Mouse (Mus musculus): ENCODE results near the gene Map7.

The Map7 gene

DNA sequence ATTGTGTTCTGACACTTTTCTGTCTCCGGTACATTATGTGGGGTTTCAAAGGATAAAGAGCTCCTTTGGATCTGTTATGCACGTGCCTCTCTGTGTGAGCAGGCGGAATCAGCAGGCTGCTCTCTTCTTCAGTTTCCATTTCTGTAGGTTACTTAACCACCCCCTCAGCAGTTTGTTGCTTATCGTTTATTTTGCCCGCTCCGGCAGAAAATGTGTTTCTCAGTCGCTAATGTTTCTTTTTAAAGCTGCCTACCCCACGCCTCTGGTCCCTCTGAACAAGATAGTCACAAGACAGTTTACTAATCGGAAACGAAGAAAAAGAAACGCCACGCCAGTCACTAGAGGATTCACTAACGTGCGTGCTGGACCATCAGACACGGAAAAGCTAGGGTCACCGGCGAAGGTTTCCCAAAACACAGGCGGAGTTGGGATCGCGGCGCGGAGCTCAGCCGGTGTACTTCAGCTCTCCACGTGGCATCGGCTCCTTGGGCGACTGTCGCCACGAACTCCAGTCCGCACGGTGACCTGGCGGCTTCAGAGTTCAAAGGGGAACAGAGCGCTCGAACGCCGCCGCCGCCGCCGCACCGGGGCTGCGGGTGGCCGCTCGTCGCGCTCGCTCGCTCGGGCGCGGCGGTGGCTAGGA, at the start of gene Map7:
Map7 (plus strand) TSS at position 342 of the 643 bp plus-strand sequence.
- peak; percentile 63 for DNase-seq (ENCODE audit: low read depth, low spot score)

DNA sequence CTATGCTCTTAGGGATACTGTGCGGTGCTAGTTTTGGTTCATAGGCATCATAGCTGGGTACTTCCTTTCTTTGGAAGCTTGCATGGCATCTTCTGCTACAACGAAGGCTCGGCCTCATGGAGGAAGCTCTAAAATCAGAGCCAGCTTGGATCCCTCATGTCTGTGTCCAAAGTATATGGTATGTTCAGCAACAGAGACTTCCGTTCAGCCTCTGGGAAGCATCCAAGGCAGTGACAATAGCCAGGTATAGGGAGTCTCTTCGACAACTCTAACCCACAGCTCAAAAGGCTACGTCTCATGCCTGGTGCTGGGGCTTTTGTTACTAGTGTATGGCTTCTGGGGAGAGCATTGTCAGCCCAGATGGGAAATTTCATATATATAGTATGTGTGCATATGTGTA, 46.8 kb upstream of the Map7 start:
- DNase-seq (ENCODE audit: low read depth, low spot score) = no peak

DNA sequence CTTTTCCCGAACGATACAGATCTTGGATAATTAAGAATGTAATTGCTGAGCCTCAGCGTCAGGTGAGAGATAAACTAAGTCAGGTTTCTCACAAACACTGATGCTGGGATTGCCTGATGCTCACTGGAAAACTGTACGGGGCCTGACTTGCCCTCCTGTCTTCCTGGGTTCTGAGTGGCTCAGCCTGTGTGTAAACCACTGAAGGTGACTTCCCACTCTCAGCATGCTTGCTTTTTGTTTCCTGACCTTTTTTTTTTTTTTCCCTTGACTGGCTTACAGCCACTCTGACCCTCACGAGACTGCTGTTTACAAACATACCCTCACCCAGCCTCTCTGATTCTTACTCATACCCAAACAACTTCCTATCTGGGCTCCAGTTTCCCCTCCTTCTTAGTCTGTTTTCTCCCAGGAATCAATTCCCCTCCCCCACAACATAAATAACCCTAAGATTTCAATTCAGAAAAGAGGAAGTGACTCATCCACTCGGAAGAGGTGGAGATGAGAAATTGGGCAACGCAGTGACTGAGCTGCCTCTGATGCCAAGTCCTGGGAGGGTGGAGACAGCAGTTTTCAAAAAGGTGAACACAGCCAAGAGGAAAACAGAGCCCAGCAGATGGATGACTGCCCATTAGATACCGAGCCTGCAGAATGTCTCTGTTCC, 43.9 kb upstream of the Map7 start:
- no peak for DNase-seq (ENCODE audit: low read depth, low spot score)

DNA sequence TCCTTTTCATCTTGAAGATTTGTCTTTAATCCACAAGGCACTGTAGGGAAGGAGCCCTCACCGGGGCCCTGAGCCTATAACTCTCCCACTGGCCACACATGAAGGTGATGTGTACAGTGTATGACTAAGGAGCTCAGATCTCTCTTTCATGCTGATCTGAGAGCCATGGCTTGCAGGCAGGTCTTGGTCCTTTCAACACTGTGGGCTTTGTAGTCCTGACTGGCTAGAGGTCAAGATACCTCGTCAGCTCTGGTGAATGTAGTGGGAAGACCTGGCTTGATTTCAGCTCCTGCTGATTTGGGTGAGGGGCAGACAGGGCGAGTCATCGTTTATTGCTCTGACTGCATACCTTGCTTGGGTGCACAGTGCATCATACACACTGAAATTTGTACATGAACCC, 42.7 kb upstream of the Map7 start:
- no peak for DNase-seq (ENCODE audit: low read depth, low spot score)

DNA sequence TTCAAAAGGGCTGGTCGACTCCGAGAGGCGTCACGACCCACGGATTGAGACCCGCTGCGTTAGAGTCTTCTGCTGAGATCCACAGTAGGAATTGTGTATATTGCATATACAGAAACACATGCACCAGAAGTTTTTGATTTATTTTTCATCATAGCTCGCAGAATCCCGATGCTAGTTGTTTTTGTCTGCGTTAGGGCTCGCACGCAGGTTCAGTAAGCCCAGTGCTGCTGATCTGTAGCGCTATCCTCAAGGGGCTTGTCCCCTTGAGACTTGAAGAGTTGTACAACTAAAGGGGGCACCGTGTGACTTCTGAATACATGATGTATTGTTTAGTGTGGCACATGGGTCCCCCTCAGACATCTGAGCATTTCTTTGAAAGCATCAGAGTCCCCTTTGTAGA, 41.2 kb upstream of the Map7 start:
- DNase-seq (ENCODE audit: low read depth, low spot score) = no peak

DNA sequence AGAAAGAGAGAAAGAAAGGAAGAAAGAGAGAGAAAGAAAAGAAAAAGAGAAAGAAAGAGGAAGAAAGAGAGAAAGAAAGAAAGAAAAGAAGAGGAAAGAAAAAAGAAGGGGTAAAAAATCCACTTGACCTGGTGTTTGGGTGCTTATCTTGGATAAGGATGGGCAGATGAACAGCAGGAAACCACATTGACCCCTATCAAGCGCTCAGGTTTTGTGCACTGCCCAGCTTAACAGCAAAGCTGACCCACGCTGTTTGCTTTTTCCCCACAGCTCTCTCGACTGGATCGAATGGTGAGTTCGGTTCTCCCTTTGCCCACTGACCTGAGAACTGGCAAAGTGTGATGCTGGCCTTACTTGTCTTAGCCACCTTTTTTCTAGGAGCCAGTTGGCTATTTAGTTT, 36.8 kb upstream of the Map7 start:
- DNase-seq (ENCODE audit: low read depth, low spot score) = no peak

DNA sequence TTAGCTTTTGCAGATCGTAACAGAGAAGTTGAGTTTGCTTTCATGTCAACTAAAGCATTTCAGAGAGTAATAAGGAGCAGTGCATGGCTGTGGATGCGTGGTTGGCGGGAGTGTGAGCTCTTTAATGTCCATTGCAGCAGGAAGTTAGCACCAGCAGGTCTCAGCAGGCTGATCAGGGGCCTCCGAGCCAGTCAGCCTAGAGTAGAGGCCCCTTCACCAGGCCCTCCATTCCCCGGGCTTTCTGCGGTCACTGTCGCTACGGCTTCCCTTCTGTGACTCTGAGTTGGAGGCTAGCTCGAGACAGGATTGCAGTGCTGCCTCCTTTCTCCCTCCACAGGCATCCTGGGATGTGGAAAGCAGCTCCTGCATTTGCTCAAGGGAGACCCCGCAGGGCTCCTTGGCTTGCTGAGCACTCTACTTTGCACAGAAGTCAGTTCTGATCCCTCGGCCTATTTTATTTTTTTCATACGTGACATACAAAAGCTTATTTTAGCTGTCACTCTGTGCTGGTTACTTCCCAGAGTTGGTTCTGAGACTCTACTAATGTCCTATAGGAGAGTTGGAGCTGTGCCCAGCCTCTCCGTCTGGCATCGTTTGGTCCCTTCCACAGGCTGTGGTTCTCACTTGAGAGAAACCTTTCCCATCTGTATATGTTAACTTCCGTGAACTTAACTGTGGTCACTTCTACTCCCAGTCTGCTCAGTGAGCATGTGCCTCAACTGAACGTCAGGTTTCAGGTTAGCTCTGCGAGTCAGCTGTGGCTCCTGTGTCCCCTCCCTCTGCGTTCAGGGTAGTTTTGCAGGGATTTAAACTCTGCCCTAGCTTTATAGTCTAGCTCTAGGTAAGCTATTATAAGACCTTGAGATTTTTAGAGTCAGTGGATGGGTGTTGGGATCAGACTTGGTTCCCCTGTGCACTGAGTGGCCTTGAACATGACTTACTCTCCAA, 36.0 kb upstream of the Map7 start:
- no peak for DNase-seq (ENCODE audit: low read depth, low spot score)

DNA sequence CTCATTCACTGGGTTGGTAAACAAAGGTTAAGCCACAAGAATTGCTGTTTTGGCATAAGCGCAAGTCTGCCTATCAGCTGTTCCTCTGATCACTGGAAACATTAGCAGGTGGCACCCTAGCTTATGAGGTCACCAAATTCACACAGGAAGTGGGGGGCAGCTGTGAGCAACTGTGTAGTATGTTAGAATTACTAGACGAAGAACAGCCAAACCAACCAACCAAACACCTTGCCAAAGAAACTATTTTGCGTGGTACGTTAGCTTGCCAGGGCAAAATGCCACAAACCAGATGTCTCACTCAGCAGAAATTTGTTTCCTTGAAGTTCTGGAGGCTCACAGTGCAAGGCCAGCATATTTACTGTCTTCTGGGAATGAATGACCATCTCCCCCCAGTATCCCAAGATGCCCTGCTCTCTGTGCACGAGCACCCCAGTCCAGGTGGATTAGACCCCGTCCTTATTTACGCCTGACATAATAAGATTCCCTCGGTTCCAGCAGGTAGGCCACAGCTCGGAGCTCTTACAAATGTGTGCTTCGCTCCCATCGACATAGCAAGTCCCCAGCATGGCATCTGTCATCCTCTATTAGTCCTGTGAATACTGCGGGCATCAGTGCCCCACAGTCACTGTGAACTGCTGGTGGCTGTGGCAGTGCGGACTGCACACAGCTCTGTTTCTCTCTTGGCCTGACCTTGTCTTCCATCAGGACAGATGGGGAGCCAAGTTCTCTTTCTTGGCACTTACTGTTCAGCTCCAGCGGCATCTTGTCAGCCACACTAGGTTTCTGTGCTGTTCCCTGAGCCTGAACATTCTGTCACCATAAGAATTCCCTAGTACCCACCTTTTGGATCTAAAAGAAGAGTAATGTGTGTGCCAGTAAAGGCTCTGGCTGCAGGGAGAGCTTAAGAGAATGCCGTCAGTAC, 28.5 kb upstream of the Map7 start:
- DNase-seq (ENCODE audit: low read depth, low spot score) = no peak

DNA sequence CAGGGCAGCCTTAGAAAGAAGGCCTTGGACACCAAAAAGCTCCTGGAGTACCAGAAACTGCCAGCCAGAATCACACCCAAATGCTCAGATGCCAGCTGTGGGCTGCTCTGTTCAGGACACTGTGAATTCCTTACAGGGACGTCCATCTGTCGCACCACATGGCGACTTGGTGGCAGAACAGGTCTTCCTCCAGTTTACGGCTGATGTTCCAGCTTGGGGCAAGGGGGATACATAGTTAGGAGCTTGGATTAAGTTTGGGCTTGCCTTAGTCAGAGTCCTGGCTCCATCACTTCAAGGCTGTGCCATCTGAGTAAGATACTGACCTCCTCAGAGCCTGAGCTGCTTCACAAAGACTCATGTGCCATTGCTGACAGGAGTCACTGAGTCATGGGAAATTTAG, 26.3 kb upstream of the Map7 start:
- DNase-seq (ENCODE audit: low read depth, low spot score) = no peak

DNA sequence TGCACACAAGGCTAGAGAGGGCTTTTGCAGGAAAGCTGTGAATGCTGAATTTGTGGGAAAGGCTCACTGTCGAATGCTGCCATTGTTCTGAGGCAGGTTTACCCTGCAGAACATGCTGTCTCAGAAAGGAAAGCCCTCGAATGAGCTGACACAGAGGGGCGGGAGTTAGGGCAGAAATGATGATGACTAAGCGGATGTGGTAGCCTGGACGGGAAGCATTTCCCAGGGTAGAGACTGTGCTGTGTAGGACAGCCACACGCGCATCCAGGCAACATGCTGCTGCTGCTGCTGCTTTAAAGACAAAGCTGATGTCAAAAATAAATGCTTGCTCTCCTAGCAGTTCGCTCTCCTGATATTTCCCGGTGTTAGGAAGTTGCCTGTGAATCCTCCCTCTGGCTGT, 24.9 kb upstream of the Map7 start:
- DNase-seq (ENCODE audit: low read depth, low spot score) = peak; percentile 19

DNA sequence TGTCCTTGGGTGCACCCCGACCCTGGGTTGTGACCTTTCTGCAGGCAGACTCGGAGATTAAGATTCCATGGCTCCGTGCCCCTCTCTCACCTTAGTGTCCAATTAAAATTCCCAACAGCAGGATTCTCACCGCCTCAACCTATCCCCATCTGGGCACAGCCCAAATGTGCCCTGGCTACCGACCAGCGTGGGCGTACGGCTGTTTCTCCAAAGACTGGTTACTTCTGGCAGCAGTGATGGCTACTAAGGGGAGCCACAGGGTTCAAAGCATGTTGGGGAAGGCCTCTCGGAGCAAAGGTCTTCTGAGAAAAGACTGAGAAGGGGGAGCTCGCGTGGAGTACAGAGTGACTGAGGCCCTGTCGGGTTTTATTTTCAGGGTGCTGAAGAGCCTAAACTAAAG, 23.7 kb upstream of the Map7 start:
- DNase-seq (ENCODE audit: low read depth, low spot score) = peak; percentile 32

DNA sequence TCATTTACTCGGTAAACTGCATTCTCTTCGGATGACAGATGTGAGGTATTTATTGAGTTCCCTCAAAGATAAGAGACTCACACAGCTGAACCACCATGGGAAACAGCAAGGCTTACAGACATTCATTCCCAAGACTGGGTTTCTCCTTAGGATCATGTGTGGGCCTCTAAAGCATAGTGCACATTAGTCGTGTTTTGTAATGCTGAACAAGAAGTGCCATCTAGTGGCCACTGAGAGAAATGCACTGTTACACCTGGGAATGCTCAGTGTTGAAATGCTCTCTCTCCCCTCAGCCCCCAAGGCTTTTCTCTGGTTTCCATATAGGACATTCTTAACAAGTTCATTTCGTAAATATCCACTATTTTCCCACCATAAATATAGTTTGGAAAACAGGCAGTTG, 23.0 kb upstream of the Map7 start:
- DNase-seq (ENCODE audit: low read depth, low spot score) = peak; percentile 78

DNA sequence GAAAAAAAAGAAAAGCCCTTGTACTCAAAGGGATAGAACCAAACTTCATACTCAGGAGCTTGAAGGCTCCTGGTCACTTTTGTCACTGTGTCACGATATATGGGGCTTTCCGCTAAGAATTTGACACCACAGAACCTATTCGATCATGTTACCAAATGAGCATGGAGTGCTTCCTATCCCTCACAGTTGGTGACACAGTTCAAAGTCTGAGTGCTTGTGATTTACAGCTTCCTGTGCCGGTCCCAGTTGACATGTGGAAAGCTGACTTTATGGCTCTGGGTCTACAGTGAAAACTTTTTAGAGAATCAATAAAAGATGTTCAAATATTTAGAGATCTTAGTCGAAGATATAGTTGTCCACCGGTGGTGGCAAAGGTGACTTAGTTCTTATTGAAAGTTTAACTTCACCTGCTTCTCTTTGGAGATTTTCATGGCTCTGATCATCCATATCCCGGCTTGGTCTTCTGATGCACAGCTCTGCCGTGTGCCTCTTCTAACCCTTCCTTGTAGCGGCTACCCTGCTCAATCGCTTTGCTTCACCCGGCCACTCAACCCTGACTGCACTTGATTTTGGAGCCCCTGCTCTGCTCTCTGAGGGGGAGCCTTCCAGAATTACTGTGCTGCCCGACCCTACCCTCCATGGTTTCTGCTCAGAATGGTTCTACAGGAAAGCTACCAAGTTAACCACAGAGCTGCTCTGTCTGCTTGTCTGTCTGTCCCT, 15.2 kb upstream of the Map7 start:
- no peak for DNase-seq (ENCODE audit: low read depth, low spot score)

DNA sequence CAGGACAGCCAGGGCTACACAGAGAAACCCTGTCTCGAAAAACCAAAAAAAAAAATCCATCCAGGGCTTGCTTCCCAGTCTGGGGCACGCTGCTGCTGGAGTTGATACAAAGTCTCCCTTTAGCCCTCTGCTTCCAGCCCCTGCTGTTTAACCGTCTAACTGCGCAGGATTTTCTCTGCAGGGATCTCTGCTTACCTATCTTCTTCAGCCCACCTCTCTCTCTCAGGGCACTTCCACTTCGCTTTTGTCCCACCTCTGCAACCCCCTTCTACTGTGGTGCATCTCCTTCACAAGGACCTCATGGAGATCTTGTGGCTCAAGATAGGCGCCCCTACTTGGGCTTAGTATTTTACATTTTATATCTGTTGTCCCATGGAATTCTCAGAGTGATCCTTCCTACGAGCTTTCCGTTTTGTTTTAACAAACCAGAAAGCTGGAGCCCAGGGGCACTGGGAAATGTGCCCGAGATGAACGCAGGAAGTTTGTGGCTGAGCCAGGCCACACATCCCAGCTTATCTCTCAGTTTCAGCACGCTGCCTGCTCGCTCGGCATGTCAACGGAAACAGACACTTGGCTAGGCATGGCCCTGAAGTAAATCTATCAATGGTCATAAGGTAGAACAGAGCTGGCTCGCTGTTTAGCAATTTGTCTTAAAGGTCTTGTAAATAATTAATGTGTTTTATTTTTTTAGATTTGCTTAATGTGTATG, 12.8 kb upstream of the Map7 start:
- DNase-seq (ENCODE audit: low read depth, low spot score) = no peak

DNA sequence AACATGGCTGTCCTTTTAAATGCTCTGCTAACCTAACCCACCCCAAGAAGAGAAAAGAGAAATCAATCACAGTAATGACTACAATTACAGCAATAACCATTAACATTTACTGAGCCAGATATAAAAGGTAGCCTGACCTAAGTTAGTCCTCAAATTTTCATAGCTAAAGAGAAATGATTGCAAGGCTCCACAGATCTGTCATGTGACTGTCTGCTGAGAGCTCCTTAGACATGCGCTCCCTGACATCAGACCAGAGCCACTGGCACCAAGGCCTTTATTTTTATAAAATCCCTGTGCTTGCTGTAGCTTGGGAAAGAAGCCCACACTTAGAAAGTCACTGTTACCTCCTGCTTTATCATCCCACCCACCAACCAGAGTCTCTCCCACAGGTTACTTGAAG, 11.8 kb upstream of the Map7 start:
- DNase-seq (ENCODE audit: low read depth, low spot score) = no peak

DNA sequence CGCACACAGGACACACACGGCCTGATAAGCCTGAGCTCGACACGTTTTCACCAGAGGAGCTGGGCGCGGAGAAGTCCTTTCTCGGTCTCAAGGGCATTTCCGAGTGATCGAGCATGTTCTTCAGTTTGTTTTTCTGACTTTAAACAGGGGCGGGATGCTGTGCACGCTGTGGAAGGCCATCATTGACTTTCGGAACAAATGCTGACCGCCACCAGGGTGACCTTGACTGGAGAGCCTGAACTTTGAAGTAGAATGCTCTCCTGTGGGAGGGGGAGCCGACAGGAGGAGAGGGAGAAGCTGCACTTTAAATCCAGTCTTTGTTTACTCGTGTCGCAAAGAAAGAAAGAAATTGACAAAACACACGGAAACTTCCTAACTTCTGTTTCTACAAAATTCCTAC, 6.9 kb upstream of the Map7 start:
- DNase-seq (ENCODE audit: low read depth, low spot score) = peak; percentile 72

DNA sequence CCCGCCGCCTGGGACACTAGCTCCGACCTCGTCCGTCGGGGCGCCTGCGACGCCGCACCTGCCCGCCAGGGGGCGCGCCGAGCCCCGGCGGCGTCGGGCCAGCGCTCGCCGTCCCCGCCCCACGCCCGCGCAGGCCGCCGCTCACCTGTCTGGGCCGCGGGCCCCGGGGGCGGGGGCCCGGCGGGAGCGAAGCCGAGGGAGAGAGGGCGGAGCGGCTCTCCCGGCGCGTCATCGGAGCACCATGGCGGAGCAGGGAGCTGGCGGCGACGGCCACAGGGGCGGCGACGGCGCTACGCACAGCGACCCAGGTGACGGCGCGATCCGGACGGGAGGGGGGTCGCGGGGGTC, 476 bp downstream of the Map7 start:
- DNase-seq (ENCODE audit: low read depth, low spot score) = peak; percentile 85

DNA sequence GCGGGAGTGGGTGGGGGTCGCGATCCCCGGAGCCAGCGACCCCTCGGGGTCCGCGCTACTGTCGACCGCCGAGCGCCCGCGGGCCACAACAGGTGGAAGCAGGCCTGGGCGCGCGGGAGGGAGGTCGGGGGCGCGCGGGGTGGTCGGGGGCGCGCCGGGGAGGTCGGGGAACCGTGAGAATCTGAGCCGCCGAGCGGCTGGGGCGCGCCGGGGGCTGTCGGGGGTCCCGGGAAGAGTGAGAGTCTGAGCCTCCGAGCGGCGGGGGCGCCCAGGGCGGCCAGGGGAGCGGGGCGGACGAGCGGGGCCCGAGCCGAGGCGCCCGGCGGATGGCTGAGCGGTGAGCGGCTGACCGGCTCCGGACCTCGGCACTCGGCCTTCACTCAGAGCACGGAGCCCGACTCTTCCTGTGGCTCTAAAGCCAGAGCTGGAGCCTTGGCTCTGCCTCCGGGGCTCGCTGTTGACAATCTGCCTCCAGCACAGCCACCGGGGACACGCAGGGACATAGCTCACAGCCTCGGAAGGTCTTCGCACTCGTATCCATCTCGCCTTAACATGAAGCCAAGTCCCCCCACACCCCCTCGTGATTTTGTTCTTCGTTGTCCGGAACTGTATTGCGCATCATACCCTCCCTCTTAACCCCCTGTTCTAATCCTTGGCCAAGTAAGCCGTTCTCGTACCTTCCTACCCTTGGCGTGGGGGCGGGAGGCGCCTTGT, 1.0 kb downstream of the Map7 start:
- peak; percentile 66 for DNase-seq (ENCODE audit: low read depth, low spot score)

DNA sequence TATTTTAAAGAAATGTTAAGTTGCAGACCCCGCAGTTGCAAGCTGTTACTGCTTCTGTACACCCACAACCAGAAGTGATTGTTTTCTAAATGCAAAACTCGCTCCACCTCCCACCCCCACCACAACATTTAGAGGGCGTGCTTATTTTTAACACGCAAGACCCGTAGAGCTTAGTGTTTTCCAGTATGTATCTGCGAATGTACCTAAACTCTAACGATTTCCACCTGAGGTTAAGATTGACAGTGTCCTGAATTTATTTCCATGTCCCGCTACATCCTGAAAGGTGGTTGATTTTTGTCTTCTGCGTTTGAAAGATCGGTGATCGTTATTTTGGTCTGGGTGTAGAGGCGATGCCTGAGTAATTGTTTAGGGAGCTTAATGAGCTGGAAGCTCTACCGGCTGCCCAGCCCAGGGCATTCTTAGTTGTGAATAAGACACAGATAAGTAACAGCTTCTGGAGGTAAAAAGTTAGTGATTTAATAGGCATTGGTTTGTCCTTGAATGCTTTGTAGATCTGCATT, 1.6 kb downstream of the Map7 start:
- no peak for DNase-seq (ENCODE audit: low read depth, low spot score)
